Mouse (Mus musculus) bone marrow macrophage, adult 2 months (primary cell): ENCODE measurements around the gene Naxd.

Experiments
- CTCF ChIP-seq: IDR thresholded peaks from 2 replicates; pipeline ENCODE4 v1.5.1; 2012; ENCODE audit warnings: low read depth, mild to moderate bottlenecking, low read length, moderate library complexity
- POLR2A ChIP-seq: IDR thresholded peaks from 2 replicates; pipeline ENCODE4 v1.6.1; 2012; ENCODE audit warnings: mild to moderate bottlenecking, low read depth, low read length, borderline replicate concordance

DNA sequence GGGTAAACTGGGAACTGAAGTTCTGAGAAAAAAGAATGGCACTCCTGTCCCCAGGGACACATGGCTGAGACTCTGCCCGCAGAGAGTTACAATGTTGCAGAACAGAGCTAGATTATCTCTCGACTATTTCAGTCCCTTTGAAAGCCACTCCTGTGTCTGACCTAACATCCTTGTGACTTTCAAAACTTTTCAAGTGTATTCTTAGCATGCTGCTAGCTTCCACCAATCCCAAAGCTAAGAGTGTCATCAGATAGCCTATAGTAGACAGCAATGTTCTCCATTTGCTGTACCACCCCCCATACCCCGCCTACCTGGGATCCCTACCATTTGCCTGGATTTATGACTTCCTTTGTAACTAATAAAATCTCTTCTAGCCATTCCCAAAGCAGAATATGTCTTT is 14.8 kb upstream of the Naxd start:
- no peak for TF ChIP-seq CTCF
- no peak for TF ChIP-seq POLR2A
